Comparison of ENCODE assay signal across 7 mouse cellular contexts in genomic region chr4:149772394-149772793, GRCm38 (mm10). TPM values are rescaled to one million over a fixed set of nuclear protein-coding genes. Genes with fewer than 3 reads are reported as not detected.
DNase-seq lines count a peak whose midpoint lies in the region; ATAC-seq and TF ChIP-seq lines count a peak whose summit lies in the region.

No protein-coding gene starts in this region.

- peak; percentile 59 for TF ChIP-seq CTCF in lung, adult 2 months (IDR thresholded peaks at IDR 0.05; ENCODE audit: insufficient read depth, low read length)
- peak; percentile 74 for TF ChIP-seq CTCF in midbrain, postnatal 0 days (IDR thresholded peaks at IDR 0.05)

- H3K27ac ChIP-seq in midbrain, postnatal 0 days (ENCODE audit: low read depth, low read length): no peak overlapping the region

- H3K27me3 ChIP-seq in midbrain, postnatal 0 days (ENCODE audit: insufficient read depth, low read length): no peaks in the 10 kb centered on the region

- ATAC-seq in midbrain, postnatal 0 days (ENCODE audit: low FRiP score): no peak

- no peaks in the 10 kb centered on the region for H3K36me3 ChIP-seq in midbrain, postnatal 0 days (ENCODE audit: insufficient read depth, low read length)

- no peak for DNase-seq in lung, adult 2 months
- no peak for DNase-seq in lung, postnatal 14 days
- peak; percentile 46 to 47 for DNase-seq in cerebellum, postnatal 36 days
- DNase-seq in kidney, postnatal 10 days: peak; percentile 49
- peak; percentile 73 for DNase-seq in midbrain, postnatal 0 days (ENCODE audit: low spot score)
- no peak for DNase-seq in natural killer cell, adult 2 months (ENCODE audit: low spot score in 2 of 2)
- DNase-seq in left cerebral cortex, adult 8-10 months (ENCODE audit: low spot score in 2 of 2): no peak

- H3K4me3 ChIP-seq in lung, adult 2 months (replicated peaks; ENCODE audit: extremely low read depth, low read depth, low read length): no peak overlapping the region
- peak overlapping the region; percentile 58; the same call in 1 of the 2 replicates for H3K4me3 ChIP-seq in midbrain, postnatal 0 days (ENCODE audit: low read depth, low read length)

- H3K9me3 ChIP-seq in midbrain, postnatal 0 days (ENCODE audit: low read length): no peaks in the 10 kb centered on the region

- peaks cover 4% of the 10 kb centered on the region for H3K4me1 ChIP-seq in lung, adult 2 months (ENCODE audit: control insufficient read depth, insufficient read depth, low read length)
- 0 out of 2 replicates have a peak, but pooled peaks cover 3% of the 10 kb centered on the region for H3K4me1 ChIP-seq in midbrain, postnatal 0 days (ENCODE audit: insufficient read depth, low read length)

- WGBS in lung, adult 2 months: 32% methylated on average over 2 of the region's 2 CpGs
- WGBS in midbrain, postnatal 0 days: 16% methylated on average over 2 of the region's 2 CpGs

- peak overlapping the region; percentile 99 for H3K4me2 ChIP-seq in midbrain, postnatal 0 days (ENCODE audit: low read depth, low read length, poor library complexity, severe bottlenecking)

- no peak overlapping the region for H3K9ac ChIP-seq in midbrain, postnatal 0 days (replicated peaks; ENCODE audit: low read length, poor library complexity, severe bottlenecking)

- TF ChIP-seq POLR2A in lung, adult 2 months (IDR thresholded peaks at IDR 0.05; ENCODE audit: borderline replicate concordance, extremely low read depth, low read depth, low read length): no peak

RNA-seq across cellular contexts. Expression of gene Slc25a33, which starts 1.7 kb away (rescaled TPM):
- 9.5 and 12.7 TPM in 2 replicates for polyA plus RNA-seq in lung, adult 2 months (2012; rRNA removed)
- 16.6 and 19.8 TPM in 2 replicates for total RNA-seq in midbrain, postnatal 0 days (2014; rRNA removed)
- polyA plus RNA-seq in midbrain, postnatal 0 days (2015; fragmentation: Nextera tagmentation; extraction: Ambion mirVana): 32.7 and 34.8 TPM in 2 replicates
- 10 to 100 TPM; 31.9 to 33.7 (median 32.4) TPM for total RNA-seq in left cerebral cortex, adult 8-10 months (2022)

RNA-seq across cellular contexts. Expression of gene Tmem201, which starts 34.5 kb away (rescaled TPM):
- polyA plus RNA-seq in lung, adult 2 months (2012; rRNA removed): 34.0 TPM in 2 replicates
- 55.2 and 67.8 TPM in 2 replicates for total RNA-seq in midbrain, postnatal 0 days (2014; rRNA removed)
- 44.8 and 48.5 TPM in 2 replicates for polyA plus RNA-seq in midbrain, postnatal 0 days (2015; fragmentation: Nextera tagmentation; extraction: Ambion mirVana)
- total RNA-seq in left cerebral cortex, adult 8-10 months (2022): 10 to 100 TPM; 65.4 to 71.4 (median 69.0) TPM

Comparison
In these comparisons a context has a peak if more than half of its experiments do, and no peak if none do; other contexts are left out.
1. DNase-seq: peak in cerebellum, postnatal 36 days (2 of 2), kidney, postnatal 10 days (single experiment) and midbrain, postnatal 0 days (single experiment); none in lung, adult 2 months (single experiment), lung, postnatal 14 days (single experiment), natural killer cell, adult 2 months (0 of 2) and left cerebral cortex, adult 8-10 months (0 of 2).